Mouse (Mus musculus) gastrocnemius, adult 2 months (tissue): ENCODE measurements at regions not wholly inside any gene's neighbourhood (a gene's known extent, or its start where the extent isn't known, plus 50 kb on each side); places are given as distances from the start of the nearest gene placed in this dataset.

ENCODE experiments used
- DNase-seq: peaks from one replicate; pipeline ENCODE4 v3.0.0; 2022
- H3K27ac ChIP-seq: fragments of 200-600 bp; 2 replicates; pipeline ENCODE4 v1.8.1; 2022; ENCODE audit warnings: mild to moderate bottlenecking
- H3K4me3 ChIP-seq: fragments of 200-600 bp; 2 replicates; pipeline ENCODE4 v1.8.1; 2022; ENCODE audit warnings: mild to moderate bottlenecking, moderate library complexity
- CTCF ChIP-seq: fragments of 200-600 bp; IDR thresholded peaks from 2 replicates; pipeline ENCODE4 v1.8.1; 2022; ENCODE audit warnings: antibody characterized with exemption, mild to moderate bottlenecking, moderate library complexity
- intact Hi-C: fragments of 180-260 bp; cut with DNase I; formaldehyde crosslinking; loops from one replicate; pipeline ENCODE4 v1.15.1; 2025

DNA sequence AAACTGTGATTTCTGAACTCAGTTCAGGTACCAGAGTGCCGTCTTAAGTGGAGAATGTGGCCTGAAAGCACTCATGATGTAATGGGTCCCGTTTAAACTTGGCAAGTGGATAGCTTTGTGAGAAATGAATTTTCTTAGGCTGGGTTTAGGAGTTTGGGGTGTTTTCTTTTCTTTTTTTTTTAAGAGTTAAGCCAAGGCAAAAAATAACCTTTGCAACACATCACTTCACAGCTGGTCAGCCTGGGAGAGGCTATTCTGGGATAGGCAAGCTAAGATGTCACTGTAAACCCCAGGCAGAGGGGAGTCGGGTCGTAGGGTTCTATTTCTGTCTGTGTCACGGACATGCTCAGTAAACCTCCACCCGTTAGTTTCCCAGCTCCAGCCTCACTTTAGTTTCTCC lies 100.9 kb downstream of the Zfp36l1 start:
- peak; percentile 66 for DNase-seq
- no peak for TF ChIP-seq CTCF
- intact Hi-C loops, result loop anchor here (5.0 kb wide), 1 partner anchor 40 kb away; no protein-coding TSS in a partner anchor
- Histone ChIP-seq H3K4me3 (no peak overlapping the region), H3K27ac (peak overlapping the region; percentile 93)

DNA sequence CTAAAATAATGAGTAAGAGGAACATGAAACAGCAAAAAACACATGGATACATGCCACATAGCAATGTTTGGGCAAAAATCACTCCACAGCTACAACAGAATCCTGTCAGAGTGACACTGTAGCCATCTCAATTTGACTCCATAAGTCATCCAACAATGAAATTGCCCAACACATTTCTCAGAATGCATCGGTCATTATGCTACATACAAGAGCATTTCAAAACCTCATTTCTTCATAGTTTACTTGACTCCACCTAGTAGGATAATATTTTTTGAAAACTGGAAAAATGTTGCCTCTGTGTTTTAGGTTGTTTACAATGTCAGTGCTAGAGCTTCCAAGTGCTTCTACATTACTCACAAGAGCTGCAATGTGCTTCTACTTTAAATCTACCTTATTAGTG lies 101.9 kb downstream of the Zfp36l1 start:
- no peak overlapping the region for H3K4me3 ChIP-seq
- no peak for DNase-seq
- TF ChIP-seq CTCF, result no peak
- peak overlapping the region; percentile 93 for H3K27ac ChIP-seq
- intact Hi-C loops, result loop anchor here (5.0 kb wide), 1 partner anchor 39 kb away; no protein-coding TSS in a partner anchor

DNA sequence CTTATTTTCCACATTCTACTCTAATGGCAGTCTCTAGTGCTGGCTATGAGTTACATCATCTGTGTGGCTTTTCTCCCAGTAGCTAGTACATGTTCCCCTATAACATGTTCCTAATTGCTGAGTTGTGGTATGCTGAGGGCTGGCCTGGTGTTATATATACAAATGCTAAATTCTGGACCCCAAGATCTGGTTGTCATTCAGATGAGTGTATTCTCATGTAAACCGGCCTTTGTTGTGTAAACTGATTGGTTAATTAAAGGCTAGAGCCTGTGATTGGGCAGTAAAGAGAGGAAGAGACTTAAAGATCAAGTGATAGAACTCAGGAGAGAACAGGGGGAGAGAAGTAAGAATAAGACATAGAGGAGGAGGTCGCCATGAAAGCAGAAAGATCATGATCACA lies 102.6 kb downstream of the Zfp36l1 start:
- intact Hi-C loops, result loop anchor here (5.0 kb wide), 1 partner anchor 38 kb away; no protein-coding TSS in a partner anchor
- no peak for DNase-seq
- no peak for TF ChIP-seq CTCF

DNA sequence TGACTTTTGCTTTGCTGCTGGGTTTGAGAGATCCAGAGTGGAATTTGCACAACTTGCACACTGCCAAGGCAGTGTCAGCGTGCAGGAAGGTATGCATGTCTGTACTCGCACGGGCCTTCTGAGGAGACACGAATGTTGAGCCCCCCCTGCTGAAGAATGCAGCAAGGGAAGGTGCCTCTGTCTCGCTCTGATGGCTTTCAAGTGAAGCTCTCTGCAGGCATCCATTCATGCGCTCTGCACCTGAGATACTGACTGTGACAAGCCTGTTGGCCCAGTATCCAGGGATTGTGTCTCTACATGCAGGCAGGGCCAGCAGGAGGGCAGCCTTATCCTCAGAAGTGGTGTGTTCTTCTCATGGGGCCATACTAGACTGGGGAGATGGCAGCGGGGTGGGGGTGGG lies 105.0 kb downstream of the Zfp36l1 start:
- TF ChIP-seq CTCF, result no peak
- H3K27ac ChIP-seq, result no peak overlapping the region
- intact Hi-C loops, result no loop called here
- H3K4me3 ChIP-seq, result no peak overlapping the region
- no peak for DNase-seq

More for the DNA sequence above, 102.6 kb downstream of the Zfp36l1 start:
- Histone ChIP-seq H3K4me3 (no peak overlapping the region), H3K27ac (peak overlapping the region; percentile 93; the same call in 1 of the 2 replicates)

GRCm38 (mm10) chr12:80005227-80005919 lies 107.4 kb downstream of the Zfp36l1 start:
- Histone ChIP-seq H3K27ac (peak overlapping the region; percentile 75), H3K4me3 (no peak overlapping the region)
- intact Hi-C loops, result no loop called here
- TF ChIP-seq CTCF, result peak; percentile 28; the same call in 1 of the 2 replicates
- peak; percentile 52 for DNase-seq

DNA sequence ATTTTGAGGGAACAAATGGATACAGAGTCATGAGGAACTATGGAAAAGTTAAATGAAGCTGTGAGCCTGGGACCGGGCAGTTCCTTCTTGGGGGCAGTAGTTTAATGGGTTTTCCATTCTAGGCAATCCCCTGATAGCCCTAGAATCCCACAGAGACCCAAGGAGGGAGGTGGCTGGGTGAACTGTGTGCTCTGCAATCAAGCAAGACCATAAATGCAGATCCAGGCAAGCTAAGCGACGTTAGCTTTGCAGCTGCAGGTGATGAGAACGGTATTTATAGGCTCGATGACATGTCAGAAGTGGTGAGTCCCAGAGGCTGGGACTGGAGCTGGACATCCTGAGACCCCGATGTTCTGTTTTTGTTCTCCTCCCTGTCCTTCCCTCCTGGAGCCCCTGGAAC lies 108.2 kb downstream of the Zfp36l1 start:
- DNase-seq, result no peak
- no peak for TF ChIP-seq CTCF
- H3K4me3 ChIP-seq, result no peak overlapping the region
- peak overlapping the region; percentile 75 for H3K27ac ChIP-seq
- intact Hi-C loops, result no loop called here

- intact Hi-C loops, result no loop called here
- Histone ChIP-seq H3K4me3 (no peak overlapping the region), H3K27ac (peak overlapping the region; percentile 75)
- DNase-seq, result peak; percentile 72
- no peak for TF ChIP-seq CTCF
These were observed 109.3 kb downstream of the Zfp36l1 start for GRCm38 (mm10) chr12:80003486-80003885.

- DNase-seq, result no peak
- Histone ChIP-seq H3K27ac (peak overlapping the region; percentile 75), H3K4me3 (no peak overlapping the region)
- intact Hi-C loops, result no loop called here
- TF ChIP-seq CTCF, result no peak
These were observed 110.2 kb downstream of the Zfp36l1 start for GRCm38 (mm10) chr12:80002474-80003125.

- TF ChIP-seq CTCF, result no peak
- Histone ChIP-seq H3K27ac (peak overlapping the region; percentile 79), H3K4me3 (no peak overlapping the region)
- peak; percentile 62 for DNase-seq
- intact Hi-C loops, result no loop called here
These were observed 111.0 kb downstream of the Zfp36l1 start for GRCm38 (mm10) chr12:80001794-80002193.

DNA sequence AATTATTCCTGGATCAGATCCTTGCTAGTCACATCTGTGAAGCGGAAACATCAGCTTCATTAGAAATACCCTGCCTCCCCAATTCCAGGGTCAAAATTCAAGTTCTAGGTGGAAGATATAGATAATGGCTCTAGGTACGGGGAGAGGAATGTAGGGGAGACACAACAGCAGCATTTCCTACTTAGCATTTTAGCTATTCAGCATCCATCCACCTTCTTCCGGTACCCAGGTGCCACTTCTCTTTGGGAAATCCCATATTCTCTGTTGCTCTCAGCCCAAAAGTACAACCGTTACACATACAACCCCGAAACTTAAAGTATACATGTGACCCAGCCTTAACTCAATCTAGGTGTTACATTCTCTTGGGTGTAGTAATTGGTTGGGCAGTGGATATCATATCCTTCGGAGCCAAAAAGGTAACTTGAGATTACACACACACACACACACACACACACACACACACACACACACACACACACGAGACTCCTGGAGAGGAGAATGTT lies 112.9 kb downstream of the Zfp36l1 start:
- TF ChIP-seq CTCF, result no peak
- no peak for DNase-seq
- H3K4me3 ChIP-seq, result no peak overlapping the region
- peak overlapping the region; percentile 86 for H3K27ac ChIP-seq
- intact Hi-C loops, result no loop called here

DNA sequence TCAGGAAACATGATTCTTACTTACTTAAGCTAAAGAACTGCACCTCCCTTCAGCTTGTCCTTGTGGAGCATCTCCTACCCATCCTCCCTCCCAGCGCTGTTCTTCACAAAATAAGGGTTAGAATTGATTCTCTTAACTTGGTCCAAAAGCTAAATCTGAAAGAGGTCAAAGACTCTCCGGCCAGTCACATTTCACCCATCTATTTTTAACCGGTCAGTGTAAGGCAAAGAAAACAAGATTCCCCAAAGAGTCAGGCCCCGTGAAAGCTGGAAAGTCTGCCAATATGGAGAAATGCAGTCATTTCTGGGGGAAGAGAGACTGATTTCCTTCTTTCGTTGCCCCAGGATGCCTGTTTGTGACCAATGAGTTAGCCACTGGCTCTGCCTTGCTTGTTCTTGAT lies 114.0 kb downstream of the Zfp36l1 start:
- intact Hi-C loops, result no loop called here
- TF ChIP-seq CTCF, result no peak
- H3K4me3 ChIP-seq, result no peak overlapping the region
- no peak for DNase-seq
- H3K27ac ChIP-seq, result peak overlapping the region; percentile 86

- TF ChIP-seq CTCF, result no peak
- intact Hi-C loops, result no loop called here
- Histone ChIP-seq H3K4me3 (no peak overlapping the region), H3K27ac (peak overlapping the region; percentile 86)
- DNase-seq, result no peak
These were observed 114.5 kb downstream of the Zfp36l1 start for GRCm38 (mm10) chr12:79998339-79998738.

GRCm38 (mm10) chr12:79997201-79997600 lies 115.6 kb downstream of the Zfp36l1 start:
- no peak for DNase-seq
- peak overlapping the region; percentile 86; the same call in 1 of the 2 replicates for H3K27ac ChIP-seq
- TF ChIP-seq CTCF, result no peak
- intact Hi-C loops, result no loop called here
- H3K4me3 ChIP-seq, result no peak overlapping the region
